Mouse (Mus musculus): ENCODE data around the gene Tedc2. TPM values are rescaled to one million over a fixed set of nuclear protein-coding genes. Genes with fewer than 3 reads are reported as not detected.

The Tedc2 gene
- polyA plus RNA-seq (2014; fragmentation: Illumina TruSeq; extraction: RNeasy Lipid Tissue Mini Kit (QIAGEN cat#74804); ENCODE audit: low read depth, low replicate concordance): 2.2 TPM

DNA sequence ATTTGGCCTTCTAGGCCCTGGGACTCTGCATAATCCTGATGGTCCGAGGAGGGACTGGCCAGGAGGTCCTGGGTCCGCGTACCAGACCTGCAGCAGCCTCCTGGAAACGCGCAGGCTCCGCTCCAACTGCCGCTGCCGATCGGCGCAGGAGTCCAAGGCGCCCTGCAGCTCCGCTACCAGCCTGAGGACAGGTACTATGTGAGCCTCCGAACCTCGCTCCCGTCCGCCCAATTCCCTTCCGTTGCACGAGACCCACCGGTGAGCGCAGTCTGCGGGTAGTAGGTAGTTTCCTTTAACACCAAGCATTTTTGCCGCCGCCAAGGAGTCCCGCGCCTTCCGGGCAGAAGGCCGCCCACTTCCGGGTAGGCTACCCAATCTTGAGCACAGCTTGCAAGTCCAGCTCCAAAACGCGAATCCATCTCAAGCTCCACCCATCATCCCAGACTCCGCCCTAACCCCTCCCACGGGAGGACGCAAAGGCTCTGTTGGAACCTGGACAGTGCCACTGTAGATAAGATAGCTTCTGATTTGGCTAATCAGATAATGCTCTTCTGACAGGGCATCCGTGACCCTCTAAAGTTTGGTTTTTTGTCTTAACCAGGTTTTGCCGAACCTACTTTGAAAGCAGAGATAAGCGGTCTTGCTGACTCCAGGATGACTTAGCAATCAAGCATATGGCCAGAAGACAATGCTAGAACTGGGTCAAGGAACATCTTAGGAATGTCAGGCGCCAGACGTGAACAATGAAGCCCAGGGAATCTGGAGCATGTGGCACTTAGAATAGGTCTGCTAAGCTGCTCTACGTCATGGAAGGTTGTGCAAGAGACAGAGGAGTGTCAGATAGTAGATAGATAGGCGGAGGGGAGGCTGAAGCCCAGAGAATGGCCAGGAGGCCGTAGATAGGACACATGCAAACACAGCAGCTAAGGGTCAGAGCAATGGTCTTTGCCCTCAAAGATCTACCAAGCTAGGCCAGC is at the start of gene Tedc2:
Tedc2 (minus strand) TSS at position 417 of the 977 bp plus-strand sequence.

DNA sequence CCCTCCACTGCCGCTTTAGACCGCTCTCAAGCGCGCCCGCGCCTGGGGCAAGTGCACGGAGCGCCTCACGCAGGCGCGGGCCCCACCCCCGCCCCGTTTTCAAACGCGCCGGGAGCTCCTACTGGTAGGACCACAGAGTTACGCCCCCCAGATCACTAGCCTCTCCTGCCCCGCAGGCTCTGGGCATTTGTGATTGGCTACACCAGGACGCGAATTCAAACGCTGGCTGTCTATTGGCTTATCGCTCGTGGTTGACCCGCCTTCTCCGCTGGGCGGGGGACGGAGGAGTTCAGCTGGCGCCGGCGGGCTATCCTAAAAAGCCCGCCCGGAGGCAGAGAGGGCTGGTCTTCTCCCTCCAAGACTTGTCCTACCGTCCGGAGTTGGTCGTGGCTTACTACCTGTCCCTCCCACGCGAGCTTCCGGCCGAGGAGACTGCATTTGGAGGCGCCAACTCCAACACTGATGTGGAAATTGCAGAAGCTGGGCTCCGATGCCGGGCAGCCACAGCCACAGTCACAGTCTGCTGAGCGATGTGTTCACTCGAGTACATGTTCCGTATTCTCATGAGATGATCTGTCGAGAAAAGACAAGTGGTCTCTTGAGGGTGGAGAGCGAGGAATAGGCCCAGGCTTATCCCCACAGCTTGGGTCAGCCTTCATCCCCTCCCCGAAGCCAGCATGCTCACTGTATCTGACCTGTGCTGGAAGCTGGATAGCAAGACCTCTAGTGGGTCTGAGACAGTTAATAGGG is 30.8 kb upstream of the Tedc2 start, which contains the start of gene Ccnf:
Ccnf (minus strand) TSS at position 165 of the 750 bp plus-strand sequence.

DNA sequence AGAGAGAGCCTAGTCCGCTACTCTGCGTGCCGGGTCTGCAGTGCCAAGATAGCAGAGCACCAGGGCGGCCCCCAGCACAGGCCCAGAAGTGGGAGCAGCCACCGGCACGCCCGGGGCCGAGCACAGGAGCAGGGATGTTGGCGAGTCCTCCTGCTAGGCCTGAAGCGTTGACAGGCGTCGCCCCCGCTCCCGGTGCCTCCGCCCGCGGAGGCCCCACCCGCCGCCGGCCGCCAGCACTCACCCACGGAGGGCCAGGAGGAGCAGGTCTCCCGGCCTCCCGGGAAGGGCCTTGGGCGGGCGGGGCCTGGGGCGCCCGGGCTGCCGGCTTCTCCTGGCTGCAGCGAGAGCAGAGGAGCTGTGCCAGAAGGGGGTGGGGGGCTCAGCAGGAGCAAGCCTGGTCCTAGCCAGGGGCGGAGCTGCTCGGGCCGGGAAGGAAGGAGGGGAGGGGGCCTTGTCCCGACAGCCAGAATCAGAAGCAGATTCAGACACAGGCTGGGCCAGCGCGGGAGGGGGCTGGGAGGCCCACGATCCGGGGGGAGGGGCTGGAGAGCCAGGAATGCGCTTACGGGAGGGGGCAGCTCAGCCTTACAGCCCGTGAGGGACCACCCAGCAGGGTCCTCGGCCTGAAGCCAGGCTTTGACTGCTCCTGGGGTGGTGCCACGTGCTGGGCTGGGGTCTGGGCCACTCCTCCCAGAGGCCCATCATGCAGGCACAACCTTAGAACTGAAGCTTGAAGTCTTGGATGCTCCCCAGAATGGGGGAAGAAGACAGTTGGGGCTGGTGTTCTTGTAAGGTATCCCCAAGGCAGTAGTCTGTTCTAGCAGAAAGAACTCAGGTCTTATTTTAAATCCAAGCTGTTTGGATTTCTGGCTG is 11.4 kb downstream of the Tedc2 start, which contains the start of gene Ntn3:
Ntn3 (minus strand) TSS at position 489 of the 873 bp plus-strand sequence.

DNA sequence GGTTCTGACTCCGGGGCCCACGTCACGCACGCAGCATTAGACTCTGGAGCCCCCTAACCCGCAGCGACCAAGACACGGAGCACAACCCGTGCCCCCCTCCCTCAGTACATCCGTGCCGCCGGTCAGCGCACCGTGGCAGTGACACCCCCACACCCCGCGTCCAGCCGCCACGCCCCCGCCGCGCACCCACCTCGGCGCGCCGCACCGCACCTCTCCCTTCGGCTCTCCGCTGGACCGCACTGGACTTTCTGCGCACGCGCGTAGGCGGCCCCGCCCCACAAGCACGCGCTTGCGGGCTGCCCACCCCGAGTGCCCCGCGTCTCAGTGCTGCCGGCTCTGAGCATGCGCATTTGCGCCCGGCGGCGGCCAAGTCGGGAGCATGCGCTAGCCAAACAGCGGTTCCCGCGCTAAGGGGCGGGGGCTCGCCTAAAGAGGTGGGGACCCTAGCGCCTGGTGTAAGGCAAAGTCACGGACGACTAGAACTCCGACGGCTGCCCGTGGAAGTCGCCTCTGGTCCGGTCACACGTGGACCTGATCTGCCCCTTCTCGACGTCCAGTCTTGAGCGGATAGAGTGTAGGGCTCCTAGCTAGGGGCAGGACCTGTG is 15.3 kb downstream of the Tedc2 start, which contains the start of gene Tbc1d24:
Tbc1d24 (minus strand) TSS at position 279 of the 605 bp plus-strand sequence.

DNA sequence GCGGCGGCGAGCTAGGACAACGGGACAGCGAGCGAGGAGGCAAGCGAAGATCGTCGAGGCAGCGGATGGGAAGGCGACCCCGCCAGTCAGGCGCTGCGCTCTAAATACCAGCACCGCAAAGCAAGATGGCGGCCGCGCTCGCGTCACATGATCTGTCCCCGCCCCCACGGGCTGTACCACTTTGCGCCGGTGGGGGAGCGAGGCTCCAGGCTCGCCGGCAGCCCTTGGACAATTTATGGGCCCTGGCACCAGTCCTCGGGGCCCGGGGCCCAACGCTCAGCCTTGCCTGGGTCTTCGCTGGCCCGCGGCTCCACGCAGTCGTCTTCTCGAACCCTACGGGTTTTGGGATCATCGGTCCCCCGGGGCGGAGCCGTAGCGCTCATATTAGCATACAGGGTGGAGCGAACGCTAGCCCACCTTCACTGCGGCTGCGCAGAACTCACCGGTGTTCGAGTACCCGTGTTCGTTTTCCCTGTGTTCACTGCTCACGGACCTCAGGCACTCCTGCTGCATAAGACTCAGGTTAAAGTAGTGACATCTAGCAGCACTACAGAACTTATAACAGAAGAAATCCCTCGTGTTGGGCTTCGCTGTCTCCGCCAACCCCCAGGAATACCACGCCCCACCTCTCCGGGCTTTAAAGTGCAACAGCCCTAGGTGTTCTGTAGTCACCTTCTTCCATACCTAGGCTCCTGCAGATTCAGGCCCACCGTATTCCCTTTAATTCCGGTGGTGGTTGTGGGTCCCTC is 51.2 kb downstream of the Tedc2 start, which contains the start of gene Atp6v0c:
Atp6v0c (minus strand) TSS at position 386 of the 749 bp plus-strand sequence.

Other genes starting within 250 kb of the Tedc2 start
- 32.7 TPM for gene Prss30, start 240.3 kb downstream of the Tedc2 start, polyA plus RNA-seq (2014; fragmentation: Illumina TruSeq; extraction: RNeasy Lipid Tissue Mini Kit (QIAGEN cat#74804); ENCODE audit: low read depth, low replicate concordance)
- gene Prss22, start 222.8 kb downstream of the Tedc2 start, polyA plus RNA-seq (2014; fragmentation: Illumina TruSeq; extraction: RNeasy Lipid Tissue Mini Kit (QIAGEN cat#74804); ENCODE audit: low read depth, low replicate concordance): not detected
- not detected for gene Prss27, start 182.7 kb downstream of the Tedc2 start, polyA plus RNA-seq (2014; fragmentation: Illumina TruSeq; extraction: RNeasy Lipid Tissue Mini Kit (QIAGEN cat#74804); ENCODE audit: low read depth, low replicate concordance)
- 96.7 TPM for gene Kctd5, start 147.4 kb downstream of the Tedc2 start, polyA plus RNA-seq (2014; fragmentation: Illumina TruSeq; extraction: RNeasy Lipid Tissue Mini Kit (QIAGEN cat#74804); ENCODE audit: low read depth, low replicate concordance)
- gene Pdpk1, start 69.9 kb downstream of the Tedc2 start, polyA plus RNA-seq (2014; fragmentation: Illumina TruSeq; extraction: RNeasy Lipid Tissue Mini Kit (QIAGEN cat#74804); ENCODE audit: low read depth, low replicate concordance): 58.3 TPM
- 1.7 TPM for gene Amdhd2, start 57.1 kb downstream of the Tedc2 start, polyA plus RNA-seq (2014; fragmentation: Illumina TruSeq; extraction: RNeasy Lipid Tissue Mini Kit (QIAGEN cat#74804); ENCODE audit: low read depth, low replicate concordance)
- 41.7 TPM for gene Atp6v0c, start 51.1 kb downstream of the Tedc2 start, polyA plus RNA-seq (2014; fragmentation: Illumina TruSeq; extraction: RNeasy Lipid Tissue Mini Kit (QIAGEN cat#74804); ENCODE audit: low read depth, low replicate concordance)
- 21.1 TPM for gene Tbc1d24, start 15.3 kb downstream of the Tedc2 start, polyA plus RNA-seq (2014; fragmentation: Illumina TruSeq; extraction: RNeasy Lipid Tissue Mini Kit (QIAGEN cat#74804); ENCODE audit: low read depth, low replicate concordance)
- gene Ntn3, start 11.3 kb downstream of the Tedc2 start, polyA plus RNA-seq (2014; fragmentation: Illumina TruSeq; extraction: RNeasy Lipid Tissue Mini Kit (QIAGEN cat#74804); ENCODE audit: low read depth, low replicate concordance): 0.16 TPM
- 0.98 TPM for gene Ccnf, start 30.6 kb upstream of the Tedc2 start, polyA plus RNA-seq (2014; fragmentation: Illumina TruSeq; extraction: RNeasy Lipid Tissue Mini Kit (QIAGEN cat#74804); ENCODE audit: low read depth, low replicate concordance)
- not detected for gene Abca17, start 130.2 kb upstream of the Tedc2 start, polyA plus RNA-seq (2014; fragmentation: Illumina TruSeq; extraction: RNeasy Lipid Tissue Mini Kit (QIAGEN cat#74804); ENCODE audit: low read depth, low replicate concordance)
- gene Abca3, start 131.1 kb upstream of the Tedc2 start, polyA plus RNA-seq (2014; fragmentation: Illumina TruSeq; extraction: RNeasy Lipid Tissue Mini Kit (QIAGEN cat#74804); ENCODE audit: low read depth, low replicate concordance): 6.7 TPM
- gene Rnps1, start 193.7 kb upstream of the Tedc2 start, polyA plus RNA-seq (2014; fragmentation: Illumina TruSeq; extraction: RNeasy Lipid Tissue Mini Kit (QIAGEN cat#74804); ENCODE audit: low read depth, low replicate concordance): 57.2 TPM
- 15.6 TPM for gene Eci1, start 205.8 kb upstream of the Tedc2 start, polyA plus RNA-seq (2014; fragmentation: Illumina TruSeq; extraction: RNeasy Lipid Tissue Mini Kit (QIAGEN cat#74804); ENCODE audit: low read depth, low replicate concordance)
- 0.50 TPM for gene Dnase1l2, start 222.3 kb upstream of the Tedc2 start, polyA plus RNA-seq (2014; fragmentation: Illumina TruSeq; extraction: RNeasy Lipid Tissue Mini Kit (QIAGEN cat#74804); ENCODE audit: low read depth, low replicate concordance)
- gene E4f1, start 249.5 kb upstream of the Tedc2 start, polyA plus RNA-seq (2014; fragmentation: Illumina TruSeq; extraction: RNeasy Lipid Tissue Mini Kit (QIAGEN cat#74804); ENCODE audit: low read depth, low replicate concordance): 1.5 TPM
- 35.8 TPM for gene Pgp, start 249.5 kb upstream of the Tedc2 start, polyA plus RNA-seq (2014; fragmentation: Illumina TruSeq; extraction: RNeasy Lipid Tissue Mini Kit (QIAGEN cat#74804); ENCODE audit: low read depth, low replicate concordance)

All from sigmoid colon, adult 10 weeks (tissue).